In genomic region chr13:46337791-46338190, GRCm38 (mm10) we compare ENCODE assay signal across 18 mouse cellular contexts.
DNase-seq lines count a peak whose midpoint lies in the region; ATAC-seq lines count a peak whose summit lies in the region.
"Had no signal": no experiment of that assay in that cellular context is flagged by ENCODE, and none has a peak within 500 bp of the region (broad histone marks: within the 10 kb centered on the region; RNA-seq: fewer than 3 reads in every experiment).

No protein-coding gene starts in this region.

- DNase-seq in thymus, postnatal 0 days (ENCODE audit: low spot score), result peak; percentile 27
- DNase-seq in thymus, adult 18-20 months, result no peak
- peak; percentile 48 for DNase-seq in T-cell, adult 2 months (ENCODE audit: low spot score)
- no peak for DNase-seq in lung, postnatal 10 days
- no peak for DNase-seq in cerebellum, postnatal 25 days
- no peak for DNase-seq in gastrocnemius, adult 18-20 months (ENCODE audit: low spot score)
- DNase-seq: cerebellum, adult 18-20 months; cerebellum, postnatal 36 days; forebrain, postnatal 0 days; gastrocnemius, adult 2 months; heart, adult 2 months; kidney, adult 2 months; kidney, postnatal 10 days; layer of hippocampus, postnatal 36 days; midbrain, embryonic 14.5 days; right cerebral cortex, postnatal 25 days had no signal

- ATAC-seq in megakaryocyte progenitor cell, adult 5-6 weeks (replicated peaks; ENCODE audit: poor library complexity), result peak; percentile 20; the same call in 1 of the 2 replicates
- ATAC-seq: forebrain, postnatal 0 days; lung, postnatal 0 days had no signal

Comparison
In these comparisons a context has a peak if more than half of its experiments do, and no peak if none do; other contexts are left out.
1. DNase-seq: peak in thymus, postnatal 0 days (single experiment) and T-cell, adult 2 months (single experiment); none in thymus, adult 18-20 months (0 of 2), lung, postnatal 10 days (single experiment), cerebellum, postnatal 25 days (0 of 2) and gastrocnemius, adult 18-20 months (single experiment).